Mouse (Mus musculus) c-Kit-negative CD71-positive TER-119-positive erythroid progenitor cells, embryonic 14.5 days (primary cell): ENCODE measurements around the gene Krt35.

Experiments used
- DNase-seq: peaks from one replicate; pipeline ENCODE4 v3.0.0-alpha.2; 2013; ENCODE audit warnings: low read depth, low spot score

Gene Krt35

GRCm38 (mm10) chr11:100066236-100067010 is 29.6 kb downstream of the Krt35 start:
- DNase-seq: no peak

DNA sequence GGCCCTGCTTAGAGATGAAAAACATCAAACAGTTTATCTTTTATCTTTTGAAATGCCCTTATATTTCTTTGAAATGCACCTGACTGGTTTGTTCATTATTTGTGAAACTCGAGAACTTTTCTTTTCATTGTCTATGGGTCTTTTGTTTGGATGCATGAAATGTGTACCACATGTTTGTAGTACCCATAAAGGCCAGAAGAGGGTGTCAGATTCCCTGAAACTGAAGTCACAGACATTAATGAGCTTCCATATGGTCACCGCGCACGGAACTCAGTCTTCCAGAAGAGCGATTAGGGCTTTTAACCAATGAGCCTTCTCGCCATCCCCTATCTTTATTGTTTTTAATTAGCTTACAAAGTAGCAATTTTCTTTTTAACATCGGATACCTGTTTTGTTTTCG is 37.2 kb downstream of the Krt35 start:
- DNase-seq: no peak

- no peak for DNase-seq
Measured at GRCm38 (mm10) chr11:100055686-100056655, 40.1 kb downstream of the Krt35 start.

- no peak for DNase-seq
Measured at GRCm38 (mm10) chr11:100050451-100050850, 45.6 kb downstream of the Krt35 start, which contains the start of gene Krt31. TSS of gene Krt31 (minus strand) at chr11:100050551.

DNA sequence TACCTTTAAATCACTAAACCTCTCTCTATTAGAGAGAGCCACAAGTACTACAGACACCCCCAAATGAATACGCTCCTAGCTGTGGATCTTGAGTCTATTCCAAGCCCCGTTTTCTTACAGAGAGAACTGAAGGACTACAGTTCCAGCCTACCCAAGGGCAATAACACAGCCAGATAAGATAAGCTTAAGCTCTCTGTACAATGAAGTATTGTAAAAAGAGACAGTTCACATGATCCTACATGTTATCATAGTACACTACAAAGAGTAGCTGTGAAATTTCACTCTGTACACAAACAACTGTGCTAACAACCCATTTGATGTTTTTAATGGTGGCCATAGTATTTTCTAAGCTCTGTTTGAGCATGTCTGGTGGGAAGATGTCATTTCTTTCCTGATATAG is 48.8 kb downstream of the Krt35 start:
- DNase-seq: no peak

- DNase-seq: no peak
Measured at GRCm38 (mm10) chr11:100046303-100046866, 49.7 kb downstream of the Krt35 start.
